Mouse (Mus musculus) spleen, postnatal 36 days (tissue): ENCODE measurements around the gene Pcyt2.
A peak's percentile ranks its signal among the peaks of the same experiment; 100 is the strongest.

ENCODE experiments used
- DNase-seq, 2 experiments: peaks; one replicate each; pipeline ENCODE4 v3.0.0; 2022; ENCODE audit warnings: low spot score in 2 of 2, mixed read lengths in 1 of 2

The Pcyt2 gene

DNA sequence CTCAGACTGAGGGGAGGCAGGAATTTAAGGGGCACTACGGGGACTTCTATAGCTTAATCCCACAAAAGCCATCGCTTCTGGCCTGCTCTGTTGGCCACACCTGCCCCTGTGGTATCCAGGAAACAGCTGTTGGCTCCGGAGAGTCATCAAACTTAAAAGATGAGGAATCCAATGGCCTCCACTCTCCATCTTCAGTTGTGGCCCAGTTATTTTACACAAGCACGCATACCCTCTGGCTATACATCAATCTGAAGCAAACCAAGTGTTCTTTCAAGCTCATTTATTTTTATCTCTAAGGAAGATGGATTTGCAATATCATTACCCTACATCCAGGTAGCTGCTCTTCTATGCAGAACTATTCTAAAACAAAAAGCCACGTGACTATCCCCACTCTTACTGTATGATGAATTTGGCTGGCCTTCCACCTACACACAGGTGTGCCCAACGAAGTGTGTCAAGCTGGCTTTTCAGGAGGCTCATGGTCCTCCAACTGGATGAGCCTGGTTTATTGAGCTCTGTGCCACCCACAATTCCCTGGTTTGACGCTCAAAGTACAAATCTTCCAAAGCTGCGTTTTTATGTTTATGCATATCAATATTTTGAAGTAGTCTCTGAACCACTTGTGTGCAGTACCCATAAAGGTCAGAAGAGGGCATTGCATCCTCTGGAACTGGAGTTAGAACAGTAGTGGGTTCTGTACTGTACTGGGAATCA, 35.3 kb downstream of the Pcyt2 start:
- DNase-seq: peak; percentile 37 to 54

DNA sequence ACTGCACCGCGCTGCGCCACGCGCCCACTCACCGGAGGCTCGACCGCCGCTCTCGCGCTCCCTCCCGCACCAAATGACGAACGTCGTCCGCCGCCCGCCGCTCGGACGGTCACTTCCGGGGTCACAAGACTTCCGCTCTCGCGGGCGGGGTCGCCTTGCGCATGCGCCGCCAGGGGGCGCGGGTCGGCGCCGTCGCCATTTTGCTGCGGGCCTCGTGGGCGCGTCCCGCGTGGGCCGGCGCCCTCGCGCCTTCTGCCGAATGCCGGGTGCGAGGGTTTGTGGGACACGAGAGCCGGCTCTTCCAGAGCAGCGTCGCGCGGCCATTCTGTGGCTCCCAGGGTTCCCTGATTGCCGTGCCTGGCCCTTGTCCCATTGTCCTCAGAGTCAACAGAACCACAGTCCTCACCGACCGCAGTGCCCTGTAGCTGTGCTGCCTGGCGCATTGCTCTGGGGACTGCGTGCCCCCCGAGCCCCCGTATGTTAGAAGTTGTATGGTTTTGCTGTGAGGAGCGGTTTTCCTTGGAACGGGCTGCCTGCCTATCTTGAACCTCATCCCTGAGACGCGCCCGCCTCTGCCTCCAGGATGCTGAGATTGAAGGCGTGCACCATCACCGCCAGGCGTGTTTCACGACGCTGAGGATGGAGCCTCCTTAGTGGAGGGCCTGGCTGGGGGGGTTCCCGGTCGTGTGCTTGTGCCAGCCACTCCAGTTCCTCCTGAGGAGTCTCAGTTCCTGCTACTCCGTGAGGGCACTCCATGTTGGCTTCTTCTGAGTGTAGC, 36.1 kb downstream of the Pcyt2 start, which contains the start of gene Arhgdia:
Gene Arhgdia, minus strand, starts transcription at position 135 of the 778 bp plus-strand sequence.
- peak; percentile 84 to 88 for DNase-seq

DNA sequence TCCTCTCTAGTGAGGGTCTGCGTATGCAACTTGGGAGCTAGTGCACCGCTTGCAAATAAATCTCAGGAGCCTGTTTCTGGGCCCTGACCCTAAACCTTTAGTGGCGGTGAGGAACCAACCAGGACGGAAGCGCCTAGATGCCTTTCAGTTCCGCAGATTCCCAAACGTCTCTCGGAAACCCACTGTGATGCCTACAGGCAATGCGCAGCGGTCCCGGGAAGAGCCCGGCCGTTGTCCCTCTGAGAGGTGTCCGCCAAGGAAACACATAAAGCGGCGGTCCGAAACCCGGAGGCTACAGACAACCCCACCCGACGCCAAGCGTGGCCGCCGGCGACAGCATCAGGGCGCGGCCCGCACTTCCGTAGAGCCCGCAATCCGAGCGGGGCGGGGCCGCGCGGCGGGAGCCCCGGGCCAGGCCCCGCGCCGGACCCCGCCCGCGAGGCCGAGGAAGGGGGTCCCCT, 36.8 kb downstream of the Pcyt2 start:
- peak; percentile 48 for DNase-seq

DNA sequence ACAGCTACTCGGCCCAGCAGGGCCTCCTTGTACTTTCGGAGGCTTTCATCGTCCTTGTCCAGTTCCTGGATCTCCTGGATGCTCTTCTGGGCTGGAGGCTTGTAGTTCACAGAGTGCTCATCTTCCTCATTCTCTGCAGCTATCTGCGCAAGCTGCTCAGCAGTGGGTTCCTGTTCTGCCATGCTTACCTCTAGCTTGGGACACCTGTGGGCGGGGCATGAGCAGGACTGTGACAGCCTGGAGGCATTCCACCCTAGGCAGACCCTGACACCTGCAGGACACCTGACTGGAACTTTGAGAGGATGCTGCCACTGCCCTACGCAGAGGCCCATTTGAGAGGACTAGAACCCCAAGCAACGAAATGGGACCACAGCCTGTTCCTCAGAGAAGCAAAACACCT, 37.5 kb downstream of the Pcyt2 start:
- peak; percentile 48 to 52 for DNase-seq

DNA sequence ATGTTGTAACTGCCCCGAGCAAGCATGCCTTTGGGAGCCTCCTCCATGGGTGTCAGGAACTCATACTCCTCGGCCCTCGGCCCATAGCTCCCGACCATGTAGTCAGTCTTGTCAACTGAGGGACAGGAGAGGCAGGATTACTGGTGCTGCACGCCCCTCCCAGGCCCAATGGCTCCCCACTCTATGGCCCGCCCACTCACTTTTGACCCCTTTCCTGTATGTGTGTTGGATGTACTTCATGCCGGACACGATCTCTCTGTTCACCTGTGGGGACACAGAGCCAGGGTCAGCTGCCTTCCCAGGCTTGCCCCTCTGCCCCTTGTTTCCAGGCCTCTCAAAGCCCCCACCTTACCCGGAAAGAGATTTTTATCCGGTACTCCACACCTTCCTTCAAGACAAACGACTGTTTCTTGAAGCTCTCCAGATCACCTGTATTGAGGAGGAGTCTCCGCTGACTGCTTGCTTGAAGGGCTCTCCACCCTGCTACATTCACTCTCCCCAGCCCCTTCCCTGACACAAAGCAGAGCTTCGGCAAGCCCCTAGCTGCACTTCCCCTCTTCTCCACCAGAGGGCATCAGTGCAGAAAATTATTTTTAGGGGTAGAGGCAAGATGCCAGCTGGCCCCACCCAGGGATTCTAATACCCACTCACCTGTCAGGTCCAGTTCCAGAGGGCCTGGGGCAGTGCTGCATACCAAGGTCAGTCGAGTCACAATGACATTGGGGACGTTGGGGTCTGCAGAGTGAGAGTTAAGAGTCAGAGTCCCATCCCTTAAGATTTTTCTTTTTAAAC, 38.2 kb downstream of the Pcyt2 start:
- DNase-seq: peak; percentile 65 to 73

DNA sequence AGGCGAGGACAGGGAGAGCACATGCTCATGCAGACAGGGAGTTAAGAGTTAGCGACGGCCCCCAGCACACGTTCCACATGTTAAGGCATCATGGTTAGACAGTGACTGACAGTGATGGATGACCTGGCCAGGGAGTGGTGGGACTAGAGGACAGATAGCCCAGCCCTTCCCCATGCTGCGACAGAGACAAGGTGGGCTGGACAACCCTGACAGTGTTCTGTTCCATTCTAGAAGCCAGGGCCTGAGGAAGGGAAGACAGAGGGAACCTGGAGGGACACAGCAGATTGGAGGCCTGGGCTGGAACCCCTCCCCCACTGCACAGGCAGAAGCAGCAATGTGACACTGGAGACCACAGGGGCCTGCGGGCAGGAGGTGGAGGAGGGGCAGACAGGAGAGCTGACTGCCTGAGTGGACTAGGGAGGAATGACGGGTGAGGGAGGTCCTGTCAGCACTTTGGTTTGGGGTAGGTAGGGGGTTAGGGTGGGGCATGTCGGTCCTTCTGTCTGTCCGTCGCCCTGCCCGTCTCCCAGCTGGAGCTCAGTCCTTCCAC, 39.0 kb downstream of the Pcyt2 start:
- no peak for DNase-seq

DNA sequence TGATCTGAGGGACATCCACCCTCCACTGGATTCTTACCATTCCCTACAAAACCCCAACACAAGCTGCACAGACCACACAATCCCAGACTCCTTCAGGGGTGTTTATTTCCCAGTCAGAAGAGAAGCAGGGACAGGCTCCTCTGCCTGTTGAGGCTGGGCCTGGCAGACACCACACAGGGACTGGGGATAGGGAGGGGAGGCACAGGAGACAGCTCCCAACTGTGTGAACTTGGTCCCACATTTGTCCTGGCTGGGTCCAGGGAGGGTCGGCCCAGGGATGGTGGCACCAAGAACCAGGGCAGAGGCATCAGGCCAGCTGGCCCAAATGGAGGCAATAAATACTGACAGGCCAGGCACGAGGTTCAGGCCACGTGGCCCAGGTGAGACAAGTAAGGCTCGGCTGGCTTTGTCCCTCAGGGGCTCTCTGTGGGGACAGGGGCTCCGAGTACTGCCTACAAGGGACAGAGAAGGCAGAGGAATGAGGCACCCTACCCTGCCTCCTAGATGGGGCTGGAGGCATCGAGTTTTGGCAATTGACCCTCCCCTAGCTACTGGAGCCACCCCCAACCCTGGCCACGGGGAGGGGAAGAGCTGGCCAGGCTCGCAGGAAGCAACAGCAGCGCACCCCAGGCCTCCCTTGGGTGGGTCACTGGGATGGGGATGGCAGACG, 39.6 kb downstream of the Pcyt2 start:
- DNase-seq: no peak

DNA sequence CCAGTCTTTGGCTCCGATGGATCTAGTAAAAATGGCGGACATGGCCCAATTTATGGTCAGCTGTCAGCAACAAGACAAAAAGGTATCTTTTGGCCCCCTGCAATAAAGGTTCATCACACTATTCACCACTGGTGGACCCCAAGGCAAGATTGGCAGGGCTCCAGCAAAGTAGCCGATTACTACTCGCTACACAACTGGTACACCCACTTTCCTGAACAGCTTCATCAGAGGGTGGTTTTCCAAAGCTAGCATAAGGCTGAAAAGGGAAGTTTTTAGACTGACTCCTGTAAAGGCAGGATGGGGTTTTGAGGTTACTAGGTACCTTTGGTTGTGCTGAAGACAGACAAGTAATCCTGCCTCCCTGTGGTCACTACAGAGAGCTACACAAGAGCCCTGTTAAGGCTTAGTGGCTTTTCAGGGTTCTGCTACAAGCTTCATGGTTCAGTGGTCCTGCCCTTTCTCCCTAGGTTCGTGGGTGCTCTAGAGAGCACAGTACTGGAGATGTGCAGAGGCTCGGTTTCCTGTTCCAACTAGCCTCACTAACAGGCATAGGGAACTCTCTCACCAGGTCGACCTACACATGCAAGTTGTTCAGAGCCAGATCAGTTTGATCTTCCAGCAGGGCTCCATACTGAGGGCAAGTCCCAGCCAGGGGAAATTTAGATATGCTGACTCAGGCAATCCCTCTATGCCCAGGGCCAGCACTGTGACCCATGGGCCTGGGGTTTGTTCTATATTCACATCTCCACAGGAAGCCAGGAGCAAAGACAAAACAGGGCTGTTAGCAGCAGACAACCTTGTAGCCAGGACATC, 40.3 kb downstream of the Pcyt2 start:
- peak; percentile 17 to 25 for DNase-seq

DNA sequence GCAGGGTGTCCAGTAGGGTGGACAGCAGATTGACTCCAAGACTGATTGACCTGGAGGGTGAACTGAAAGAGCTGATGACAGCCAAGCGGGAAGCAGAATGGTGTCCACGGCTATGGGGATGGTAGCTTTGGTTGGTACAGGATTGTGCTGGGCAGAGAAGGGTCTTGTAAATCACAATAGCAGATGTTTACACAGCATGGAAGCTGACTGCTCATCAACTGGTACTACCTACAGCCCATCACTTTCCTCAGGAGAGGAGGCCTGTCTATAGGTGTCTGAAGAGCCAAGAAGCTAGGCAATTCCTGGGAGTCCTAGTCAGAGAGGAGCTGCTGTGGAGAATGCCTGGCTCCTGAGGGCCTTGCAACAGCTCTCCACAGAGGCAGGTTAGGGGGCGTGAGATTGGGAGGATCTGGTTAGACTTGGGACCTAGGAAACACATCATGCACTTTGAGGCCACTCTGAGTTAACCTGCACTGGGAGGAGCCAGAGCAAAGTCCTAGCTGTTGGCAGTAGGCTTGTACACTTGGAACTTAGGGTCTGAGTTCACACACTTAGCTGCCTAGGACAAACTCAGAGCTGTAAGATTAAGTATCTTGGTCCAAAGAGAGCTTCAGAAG, 41.3 kb downstream of the Pcyt2 start:
- no peak for DNase-seq

DNA sequence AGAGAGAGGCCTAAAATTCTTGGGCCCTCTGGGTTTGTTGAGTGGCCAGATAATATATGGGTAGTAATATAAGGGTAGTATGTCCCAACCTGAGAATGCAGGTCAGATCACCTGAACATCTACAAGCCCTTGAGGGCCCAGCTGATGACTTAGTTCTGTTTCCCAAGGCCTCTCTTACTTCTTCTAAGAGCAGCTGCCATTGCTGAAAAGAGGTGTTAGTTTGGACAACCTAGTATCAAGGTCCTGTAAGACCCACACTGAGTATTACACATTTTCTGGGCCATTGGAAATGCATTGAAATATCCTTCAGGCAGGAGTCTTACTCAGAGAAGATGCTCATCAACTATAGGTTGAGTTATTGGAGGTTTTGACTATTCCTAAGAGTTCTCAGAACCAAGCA, 41.8 kb downstream of the Pcyt2 start:
- no peak for DNase-seq

DNA sequence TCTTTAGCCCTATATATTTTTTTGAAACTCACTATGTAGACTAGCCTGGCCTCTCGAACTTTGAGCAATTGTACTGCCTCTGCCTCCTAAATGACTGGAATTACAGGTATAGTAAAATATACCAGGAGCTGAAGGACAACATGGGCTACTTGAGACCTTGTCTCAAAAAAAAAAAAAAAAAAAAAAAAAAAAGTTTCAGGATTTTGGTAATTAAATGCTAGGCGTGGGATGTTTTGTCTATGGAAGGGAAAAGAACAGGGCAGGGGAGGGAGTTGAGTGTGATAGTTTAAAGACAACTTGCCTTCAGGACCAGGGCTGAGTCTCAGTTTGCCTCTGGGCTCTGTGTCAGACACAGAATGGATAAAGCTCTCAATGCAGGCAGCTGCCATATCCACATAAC, 42.7 kb downstream of the Pcyt2 start:
- DNase-seq: no peak

DNA sequence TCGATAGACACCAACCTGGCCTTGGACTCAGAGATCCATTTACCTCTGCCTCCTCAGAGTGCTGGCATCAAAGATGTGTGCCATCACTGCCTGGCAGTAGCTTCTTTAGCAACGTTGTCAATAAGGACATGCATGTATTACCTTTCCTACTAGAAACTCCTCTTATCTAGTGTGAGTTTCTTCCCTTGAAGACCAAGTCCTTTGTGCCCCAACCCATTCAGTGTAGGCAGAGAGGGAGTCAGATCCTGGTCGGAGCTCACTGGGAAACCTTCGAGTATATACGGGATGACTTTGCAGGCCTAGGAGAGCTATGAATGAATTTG, 43.5 kb downstream of the Pcyt2 start:
- DNase-seq: no peak

DNA sequence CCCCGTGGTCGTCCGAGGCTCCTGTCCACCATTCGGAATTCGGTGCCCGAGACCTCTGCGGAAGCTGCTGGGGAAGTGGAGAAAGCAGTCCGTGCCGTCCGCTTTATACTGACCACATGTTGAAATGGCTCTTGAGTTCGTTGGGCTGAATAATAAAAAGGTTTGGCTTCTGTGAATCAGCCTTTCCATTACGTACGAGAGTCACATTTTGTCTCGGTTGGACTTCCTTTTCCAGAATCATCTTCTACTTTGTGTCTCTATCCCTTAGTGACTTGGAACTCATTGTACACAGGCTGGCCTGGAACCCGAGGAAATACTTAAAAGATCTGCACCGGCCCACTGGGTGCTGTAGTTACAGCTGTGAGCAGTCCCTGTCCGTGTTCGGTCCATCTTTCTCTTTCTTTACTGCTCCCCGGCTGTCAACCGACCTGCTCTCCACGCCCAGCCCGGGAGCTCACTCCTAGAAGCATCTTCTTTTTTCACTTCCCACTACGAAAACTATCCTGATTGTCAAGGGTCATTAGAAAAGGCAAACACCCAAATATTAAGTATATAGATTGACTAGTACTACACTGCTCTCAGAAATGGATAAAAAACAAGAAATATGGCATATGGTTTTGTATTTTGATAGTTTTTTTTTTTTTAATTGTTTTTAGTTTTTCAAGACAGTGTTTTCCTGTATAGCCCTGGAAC, 44.0 kb downstream of the Pcyt2 start:
- no peak for DNase-seq

DNA sequence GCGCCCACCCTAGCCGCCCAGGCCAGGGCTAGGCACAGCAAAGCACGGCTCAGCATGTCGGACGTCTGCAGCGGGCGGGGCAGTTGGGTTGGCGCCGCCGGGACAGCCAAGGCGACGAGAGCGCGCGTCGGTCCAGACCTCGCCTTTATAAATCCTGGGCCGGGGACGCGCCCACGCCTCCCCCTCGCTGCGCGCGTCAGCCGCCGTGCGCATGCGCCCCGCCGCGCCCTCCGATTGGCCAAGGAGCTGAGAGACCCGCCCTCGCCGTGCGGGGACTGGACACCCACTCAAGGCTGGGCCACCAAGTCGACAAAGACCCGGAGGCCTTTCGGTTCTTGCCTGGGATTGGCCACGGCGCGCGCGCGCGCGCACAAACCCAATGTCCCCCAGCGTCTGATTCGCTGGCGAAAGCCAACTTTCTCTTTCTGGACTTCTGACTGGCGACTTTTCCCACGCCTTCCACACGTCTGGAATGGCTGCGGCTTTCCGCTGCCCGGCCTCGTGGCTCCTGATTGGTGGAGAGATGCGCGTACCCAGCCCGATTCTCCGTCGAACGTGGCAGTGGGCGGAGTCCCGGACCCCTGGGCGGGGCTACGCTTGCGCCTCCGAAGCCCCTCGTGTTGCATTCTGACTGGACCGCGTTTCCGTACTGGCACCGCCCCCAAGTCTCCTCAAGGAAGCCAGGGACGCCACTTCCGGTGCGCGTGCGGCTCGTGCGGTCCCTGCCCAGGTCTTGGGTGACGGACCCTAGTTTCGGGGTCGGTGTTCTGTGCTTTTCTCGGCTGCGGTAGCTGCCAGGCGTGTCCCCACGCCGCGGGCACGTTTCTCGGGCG, 44.8 kb downstream of the Pcyt2 start, which contains the start of gene P4hb:
Gene P4hb, minus strand, starts transcription at position 502 of the 833 bp plus-strand sequence.
- peak; percentile 99 for DNase-seq

DNA sequence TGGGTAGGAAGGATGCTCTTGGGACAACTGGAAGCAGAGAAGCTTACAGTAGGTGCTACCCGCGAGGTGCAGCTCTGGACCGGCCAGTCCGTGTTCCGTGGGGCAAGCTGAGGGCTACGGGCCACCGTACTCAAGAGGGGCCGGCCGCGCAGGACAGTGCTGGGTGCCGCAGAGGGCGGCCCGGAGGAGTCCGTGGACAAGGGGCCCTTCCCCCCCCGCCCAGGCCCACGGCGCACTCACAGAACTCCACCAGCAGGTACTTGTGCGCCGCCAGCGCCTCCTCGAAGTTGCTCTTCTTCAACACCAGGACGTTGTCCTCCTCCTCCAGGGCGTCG, 45.4 kb downstream of the Pcyt2 start:
- peak in 1 of 2 experiments; percentile 14 for DNase-seq

DNA sequence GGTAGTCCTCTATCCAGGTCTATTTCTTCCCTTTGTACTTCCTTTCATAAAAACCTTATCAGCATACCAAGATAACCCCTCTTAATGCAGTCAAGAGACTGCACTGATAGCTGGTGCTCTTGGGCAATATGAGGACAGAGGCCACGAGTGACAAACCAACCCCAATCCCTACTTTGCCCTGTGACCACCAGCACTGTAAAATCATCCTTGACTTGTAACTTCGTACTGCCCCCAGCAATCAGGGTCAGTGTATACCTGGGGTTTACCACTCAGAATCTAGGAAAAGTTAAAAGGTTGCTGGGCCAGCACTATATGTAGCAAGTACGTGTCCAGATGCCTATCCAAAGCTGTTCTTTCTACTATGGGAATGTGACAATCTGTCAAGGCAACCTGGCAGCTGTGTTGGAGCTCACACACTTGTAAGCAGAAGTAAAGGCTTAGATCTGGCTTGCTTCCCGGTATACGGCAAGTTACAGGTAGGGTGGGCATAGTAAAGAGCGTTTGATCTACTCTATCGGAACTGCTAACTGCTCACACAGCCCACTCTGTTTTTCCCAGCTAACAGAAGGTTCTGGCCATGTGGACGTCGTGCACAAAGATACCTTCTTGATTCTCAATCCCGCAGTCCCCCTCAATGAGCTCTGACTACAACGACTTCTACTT, 45.9 kb downstream of the Pcyt2 start:
- no peak for DNase-seq

DNA sequence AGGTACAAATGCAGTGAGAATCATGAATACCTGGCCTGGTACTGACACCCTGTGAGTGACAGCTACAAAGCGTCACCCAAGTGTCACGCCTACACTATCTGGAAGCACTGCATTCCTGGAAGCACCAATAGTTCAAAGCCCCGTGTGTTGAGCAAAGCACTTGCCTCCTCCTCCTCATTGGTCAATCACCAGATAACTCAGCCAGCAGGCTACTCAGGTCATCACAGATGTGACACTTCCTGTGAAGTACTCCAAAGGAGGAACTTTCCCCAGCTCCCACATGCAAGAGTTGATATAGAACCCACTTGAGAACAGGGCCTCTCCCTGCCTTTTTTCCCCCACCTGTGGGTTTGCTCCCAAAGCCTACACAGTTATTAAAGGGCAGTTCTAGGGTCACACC, 46.6 kb downstream of the Pcyt2 start:
- DNase-seq: no peak

DNA sequence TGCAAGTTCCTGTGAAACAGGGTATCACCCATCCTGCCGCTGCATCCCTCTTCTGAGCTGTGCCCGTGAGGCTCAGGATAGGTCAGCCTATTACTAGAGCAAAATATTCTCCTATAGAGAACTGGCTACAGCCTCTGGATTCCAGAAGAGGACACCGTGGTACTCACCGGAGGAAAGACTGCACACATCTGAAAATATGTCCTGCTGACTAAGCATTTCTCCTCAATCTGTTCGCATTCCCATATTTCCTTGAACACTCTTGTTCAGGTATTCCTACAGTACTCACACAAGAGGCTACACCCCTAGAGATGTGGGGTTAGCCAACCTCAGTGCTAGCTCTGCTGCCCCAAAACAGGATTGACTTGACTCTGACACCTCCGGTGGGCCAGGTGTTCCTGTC, 49.4 kb downstream of the Pcyt2 start:
- no peak for DNase-seq
